Mouse (Mus musculus) forebrain, embryonic 14.5 days (tissue): ENCODE data around the gene Yeats2. TPM values are rescaled to one million over a fixed set of nuclear protein-coding genes. Genes with fewer than 3 reads are reported as not detected.
A peak's percentile ranks its signal among the peaks of the same experiment; 100 is the strongest.

ENCODE experiments used
- ATAC-seq: fragments of 200-750 bp; cut with Nextera tagmentation; 2 replicates; pipeline ENCODE4 v1.8.0; 2017; ENCODE audit warnings: mild to moderate bottlenecking, moderate library complexity
- DNase-seq: peaks from one replicate; pipeline ENCODE4 v3.0.0-alpha.2; 2015; ENCODE audit warnings: low spot score
- H3K27ac ChIP-seq: fragments of 300-500 bp; sonication (generic); 2 replicates; pipeline ENCODE4 v1.5.1; 2014; ENCODE audit warnings: low read depth, mild to moderate bottlenecking, control low read depth, low read length, moderate library complexity
- H3K27me3 ChIP-seq: fragments of 300-500 bp; sonication (generic); replicated peaks from 2 replicates; pipeline ENCODE4 v1.6.1; 2014; ENCODE audit warnings: low read length, control low read depth, mixed read lengths; ENCODE audit not compliant: control insufficient read depth, insufficient read depth
- H3K36me3 ChIP-seq: fragments of 300-500 bp; sonication (generic); 2 replicates; pipeline ENCODE4 v1.6.1; 2014; ENCODE audit warnings: low read length, control low read depth; ENCODE audit not compliant: control insufficient read depth, insufficient read depth
- H3K4me1 ChIP-seq: fragments of 300-500 bp; sonication (generic); 2 replicates; pipeline ENCODE4 v1.6.1; 2014; ENCODE audit warnings: antibody characterized with exemption, low read length, control low read depth; ENCODE audit not compliant: control insufficient read depth, insufficient read depth
- H3K4me2 ChIP-seq: fragments of 300-500 bp; sonication (generic); 2 replicates; pipeline ENCODE4 v1.6.1; 2014; ENCODE audit warnings: mild to moderate bottlenecking, control low read depth, low read length
- H3K4me3 ChIP-seq: fragments of 300-500 bp; sonication (generic); 2 replicates; pipeline ENCODE4 v1.5.1; 2014; ENCODE audit warnings: low read depth, low read length, control low read depth
- H3K9ac ChIP-seq: fragments of 300-500 bp; sonication (generic); 2 replicates; pipeline ENCODE4 v1.6.1; 2014; ENCODE audit warnings: mild to moderate bottlenecking, low read length, control low read depth, moderate library complexity
- H3K9me3 ChIP-seq: fragments of 300-500 bp; sonication (generic); replicated peaks from 2 replicates; pipeline ENCODE4 v1.6.1; 2016; ENCODE audit warnings: low read length, control low read depth, mixed read lengths; ENCODE audit not compliant: control insufficient read depth
- WGBS: fragments of 180-500 bp; shearing (Covaris S2); extraction: QIAGEN DNeasy Blood & Tissue Kit; methylation state at CpG from one replicate; pipeline ENCODE4 v1.1.7; 2014; 5-methylcytosine and 5-hydroxymethylcytosine counted together
- polyA plus RNA-seq: library from polyadenylated mRNA; unstranded; fragments of >200 nt; fragmentation: Nextera tagmentation; extraction: Ambion mirVana; gene quantifications from 2 replicates; pipeline ENCODE4 v1.2.1, GENCODE M21; 2014

The Yeats2 gene
- polyA plus RNA-seq, 1 experiment from 2014 or later, result 15.5 TPM

- Histone ChIP-seq H3K9ac (peak within 1 kb of the TSS; percentile 78), H3K4me1 (no peaks in the 10 kb centered on the region), H3K4me2 (peak within 1 kb of the TSS; percentile 83), H3K27ac (no peak within 1 kb of the TSS; the same call in 1 of the 2 replicates), H3K36me3 (no peaks in the 10 kb centered on the region), H3K27me3 (no peaks in the 10 kb centered on the region), H3K9me3 (no peaks in the 10 kb centered on the region), H3K4me3 (peak within 1 kb of the TSS; percentile 74)
- DNase-seq (peak; percentile 60), ATAC-seq (peak; percentile 79)
- WGBS, result under 1% methylated on average over 65 of the region's 90 CpGs
Measured at GRCm38 (mm10) chr16:20240468-20241414, 99.9 kb downstream of the Yeats2 start, which contains the start of gene Map6d1. Gene Map6d1 (minus strand): TSS chr16:20241358.

GRCm38 (mm10) chr16:20247103-20247502, 106.2 kb downstream of the Yeats2 start:
- H3K36me3 ChIP-seq, result no peaks in the 10 kb centered on the region
- no peak overlapping the region for H3K4me2 ChIP-seq
- no peak overlapping the region for H3K9ac ChIP-seq
- ATAC-seq (no peak), DNase-seq (no peak)
- no peaks in the 10 kb centered on the region for H3K27me3 ChIP-seq
- H3K27ac ChIP-seq, result no peak overlapping the region
- no peaks in the 10 kb centered on the region for H3K9me3 ChIP-seq
- no peak overlapping the region for H3K4me3 ChIP-seq
- H3K4me1 ChIP-seq, result no peaks in the 10 kb centered on the region

GRCm38 (mm10) chr16:20248442-20249174, 107.7 kb downstream of the Yeats2 start:
- WGBS, result 84% methylated on average over 9 of the region's 9 CpGs
- H3K36me3 ChIP-seq, result no peaks in the 10 kb centered on the region
- no peak for ATAC-seq
- no peak overlapping the region for H3K4me3 ChIP-seq
- DNase-seq, result no peak
- no peak overlapping the region for H3K9ac ChIP-seq
- H3K4me1 ChIP-seq, result no peaks in the 10 kb centered on the region
- H3K27me3 ChIP-seq, result no peaks in the 10 kb centered on the region
- H3K27ac ChIP-seq, result no peak overlapping the region
- no peaks in the 10 kb centered on the region for H3K9me3 ChIP-seq
- H3K4me2 ChIP-seq, result no peak overlapping the region

- H3K4me3 ChIP-seq, result no peak overlapping the region
- DNase-seq (no peak), ATAC-seq (no peak)
- H3K27me3 ChIP-seq, result no peaks in the 10 kb centered on the region
- H3K36me3 ChIP-seq, result no peaks in the 10 kb centered on the region
- 71% methylated on average over 5 of the region's 5 CpGs for WGBS
- no peak overlapping the region for H3K4me2 ChIP-seq
- H3K9ac ChIP-seq, result no peak overlapping the region
- H3K9me3 ChIP-seq, result no peaks in the 10 kb centered on the region
- H3K27ac ChIP-seq, result no peak overlapping the region
- H3K4me1 ChIP-seq, result no peaks in the 10 kb centered on the region
Measured at GRCm38 (mm10) chr16:20257926-20258325, 117.1 kb downstream of the Yeats2 start.

- no peak overlapping the region for H3K4me3 ChIP-seq
- H3K36me3 ChIP-seq, result no peaks in the 10 kb centered on the region
- no peak overlapping the region for H3K4me2 ChIP-seq
- DNase-seq, result no peak
- H3K4me1 ChIP-seq, result no peaks in the 10 kb centered on the region
- no peak overlapping the region for H3K9ac ChIP-seq
- H3K9me3 ChIP-seq, result no peaks in the 10 kb centered on the region
- H3K27ac ChIP-seq, result no peak overlapping the region
- WGBS, result 83% methylated on average over 7 of the region's 7 CpGs
- no peak for ATAC-seq
- no peaks in the 10 kb centered on the region for H3K27me3 ChIP-seq
Measured at GRCm38 (mm10) chr16:20265089-20265488, 124.2 kb downstream of the Yeats2 start.

- no peaks in the 10 kb centered on the region for H3K9me3 ChIP-seq
- H3K4me3 ChIP-seq, result no peak overlapping the region
- H3K9ac ChIP-seq, result no peak overlapping the region
- no peaks in the 10 kb centered on the region for H3K27me3 ChIP-seq
- no peaks in the 10 kb centered on the region for H3K36me3 ChIP-seq
- no peak overlapping the region for H3K27ac ChIP-seq
- WGBS, result 85% methylated on average over 4 of the region's 4 CpGs
- no peaks in the 10 kb centered on the region for H3K4me1 ChIP-seq
- ATAC-seq, result no peak
- H3K4me2 ChIP-seq, result no peak overlapping the region
- no peak for DNase-seq
Measured at GRCm38 (mm10) chr16:20271339-20271738, 130.5 kb downstream of the Yeats2 start.

- Histone ChIP-seq H3K27me3 (no peaks in the 10 kb centered on the region), H3K27ac (no peak overlapping the region), H3K4me2 (no peak overlapping the region), H3K4me3 (no peak overlapping the region), H3K4me1 (no peaks in the 10 kb centered on the region), H3K9me3 (no peaks in the 10 kb centered on the region), H3K36me3 (peaks cover 1% of the 10 kb centered on the region), H3K9ac (no peak overlapping the region)
- WGBS, result 13% methylated on average over 3 of the region's 3 CpGs
- DNase-seq, result no peak
- ATAC-seq, result no peak
Measured at GRCm38 (mm10) chr16:20272994-20273393, 132.1 kb downstream of the Yeats2 start.

- ATAC-seq (no peak), DNase-seq (no peak)
- Histone ChIP-seq H3K4me1 (no peaks in the 10 kb centered on the region), H3K9me3 (no peaks in the 10 kb centered on the region), H3K36me3 (peaks cover 58% of the 10 kb centered on the region), H3K27me3 (no peaks in the 10 kb centered on the region), H3K9ac (no peak overlapping the region), H3K27ac (no peak overlapping the region), H3K4me2 (no peak overlapping the region), H3K4me3 (no peak overlapping the region)
- whole genome bisulfite sequencing, result 97% methylated on average over 5 of the region's 5 CpGs
Measured at GRCm38 (mm10) chr16:20279395-20279794, 138.5 kb downstream of the Yeats2 start.

- Histone ChIP-seq H3K9me3 (no peaks in the 10 kb centered on the region), H3K9ac (no peak overlapping the region), H3K36me3 (peaks cover 67% of the 10 kb centered on the region), H3K27me3 (no peaks in the 10 kb centered on the region), H3K4me1 (no peaks in the 10 kb centered on the region), H3K4me2 (no peak overlapping the region), H3K27ac (no peak overlapping the region), H3K4me3 (no peak overlapping the region)
- ATAC-seq, result no peak
- no peak for DNase-seq
- 88% methylated on average over 4 of the region's 4 CpGs for WGBS
Measured at GRCm38 (mm10) chr16:20280238-20280637, 139.4 kb downstream of the Yeats2 start.
